Mouse (Mus musculus): ENCODE measurements around the gene Ino80e. TPM values are rescaled to one million over a fixed set of nuclear protein-coding genes. Genes with fewer than 3 reads are reported as not detected.
"Not testable (repeated sequence)": the region's sequence is repeated elsewhere in the genome, so short reads cannot be mapped to it uniquely, and the experiment has no call there.

Ino80e gene
- 10 to 100 TPM; 52.5 to 53.2 TPM for total RNA-seq (2021)
- long read RNA-seq, experiment 1, transcript Ino80e-203 (7 exons, 1,973 nt): major isoform, 15 of 40 reads
- long read RNA-seq, experiment 1, transcript Ino80e-214 (6 exons, 883 nt): minor isoform, 12 of 40 reads
- long read RNA-seq, experiment 1, partial matches to known transcripts: 3 of 40 reads
- long read RNA-seq, experiment 1, other reads (novel, unspliced or antisense): 7 of 40 reads
- long read RNA-seq, experiment 2, transcript Ino80e-214 (6 exons, 883 nt): minor isoform, 8 of 34 reads
- long read RNA-seq, experiment 2, transcript Ino80e-203 (7 exons, 1,973 nt): major isoform, 10 of 34 reads
- long read RNA-seq, experiment 2, partial matches to known transcripts: 2 of 34 reads
- long read RNA-seq, experiment 2, other reads (novel, unspliced or antisense): 14 of 34 reads

DNA sequence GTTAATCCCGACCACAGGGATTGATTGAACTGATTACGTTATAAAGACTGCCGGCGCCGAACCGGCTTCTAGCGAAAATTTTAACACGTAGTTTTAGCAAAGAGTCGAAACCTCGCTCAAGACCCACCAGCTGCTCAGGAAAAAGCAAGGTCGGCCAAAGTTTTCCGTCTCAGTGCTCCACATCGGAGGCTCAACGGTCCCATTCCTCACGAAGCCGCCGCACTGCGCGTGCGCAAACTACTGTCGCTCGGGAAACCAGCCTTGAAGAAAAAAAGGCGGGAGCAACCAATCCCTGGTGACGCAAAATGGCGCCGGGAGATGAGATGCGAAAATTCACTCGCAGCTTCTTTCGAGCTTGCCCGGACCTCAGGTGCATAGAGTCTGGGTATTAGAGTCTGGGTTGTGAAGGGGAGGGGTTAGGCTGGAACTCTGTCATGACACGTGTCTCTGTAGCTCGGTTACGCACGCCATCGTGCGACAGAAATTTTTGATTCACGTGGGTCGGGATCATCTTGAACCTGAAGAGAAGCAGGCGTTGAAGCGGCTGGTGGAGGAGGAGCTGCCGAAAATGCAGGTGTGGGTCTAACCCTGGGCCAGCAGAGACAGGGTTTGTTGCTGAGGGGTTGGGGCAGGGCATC is at the start of gene Ino80e:
Gene Ino80e (minus strand): TSS at position 231 of the 638 bp plus-strand sequence.
- no peak for TF ChIP-seq CTCF (IDR thresholded peaks at IDR 0.05)
- Histone ChIP-seq H3K4me3 (peak within 1 kb of the TSS; percentile 92), H3K27ac (peak within 1 kb of the TSS; percentile 94)
- intact Hi-C loops (cut with DNase I): no loop called here
- DNase-seq (ENCODE audit: extremely low spot score in 1 of 2, low spot score in 2 of 2): peak; percentile 92 to 93

DNA sequence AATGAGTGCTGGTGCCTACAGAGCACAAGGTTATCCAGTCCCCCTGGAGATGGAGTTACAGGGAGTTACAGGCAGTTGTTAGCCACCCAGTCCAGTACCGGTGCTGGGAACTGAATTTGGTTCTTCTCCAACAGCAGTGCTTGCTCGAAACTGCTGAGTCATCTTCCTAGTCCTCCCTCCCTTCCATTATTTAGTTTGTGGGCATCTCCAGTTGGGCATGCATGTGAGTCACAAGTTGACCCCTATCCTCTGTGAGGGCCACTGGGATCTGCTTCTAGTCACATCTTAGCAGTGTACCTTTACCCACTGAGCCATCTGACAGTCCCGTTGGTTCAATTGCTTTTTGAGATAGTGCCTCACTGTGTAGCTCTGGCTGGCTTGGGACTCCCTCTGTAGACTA is 43.4 kb upstream of the Ino80e start:
- Histone ChIP-seq H3K27ac (no peak overlapping the region), H3K4me3 (no peak overlapping the region)
- no peak for DNase-seq (ENCODE audit: extremely low spot score in 1 of 2, low spot score in 2 of 2)
- TF ChIP-seq CTCF (IDR thresholded peaks at IDR 0.05): no peak
- intact Hi-C loops (cut with DNase I): no loop called here

DNA sequence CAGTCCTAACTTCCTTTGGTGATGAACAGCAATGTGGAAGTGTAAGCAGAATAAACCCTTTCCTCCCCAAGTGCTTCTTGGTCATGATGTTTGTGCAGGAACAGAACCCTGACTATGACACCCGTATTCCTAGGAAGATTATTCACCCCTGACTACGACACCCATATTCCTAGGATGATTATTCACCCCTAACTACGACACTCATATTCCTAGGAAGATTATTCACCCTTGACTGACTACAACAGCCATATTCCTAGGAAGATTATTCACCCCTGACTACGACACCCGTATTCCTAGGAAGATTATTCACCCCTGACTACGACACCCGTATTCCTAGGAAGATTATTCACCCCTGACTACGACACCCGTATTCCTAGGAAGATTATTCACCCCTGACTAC is 37.6 kb upstream of the Ino80e start:
- DNase-seq (ENCODE audit: extremely low spot score in 1 of 2, low spot score in 2 of 2); H3K4me3 ChIP-seq; intact Hi-C loops (cut with DNase I); H3K27ac ChIP-seq: not testable (repeated sequence)

DNA sequence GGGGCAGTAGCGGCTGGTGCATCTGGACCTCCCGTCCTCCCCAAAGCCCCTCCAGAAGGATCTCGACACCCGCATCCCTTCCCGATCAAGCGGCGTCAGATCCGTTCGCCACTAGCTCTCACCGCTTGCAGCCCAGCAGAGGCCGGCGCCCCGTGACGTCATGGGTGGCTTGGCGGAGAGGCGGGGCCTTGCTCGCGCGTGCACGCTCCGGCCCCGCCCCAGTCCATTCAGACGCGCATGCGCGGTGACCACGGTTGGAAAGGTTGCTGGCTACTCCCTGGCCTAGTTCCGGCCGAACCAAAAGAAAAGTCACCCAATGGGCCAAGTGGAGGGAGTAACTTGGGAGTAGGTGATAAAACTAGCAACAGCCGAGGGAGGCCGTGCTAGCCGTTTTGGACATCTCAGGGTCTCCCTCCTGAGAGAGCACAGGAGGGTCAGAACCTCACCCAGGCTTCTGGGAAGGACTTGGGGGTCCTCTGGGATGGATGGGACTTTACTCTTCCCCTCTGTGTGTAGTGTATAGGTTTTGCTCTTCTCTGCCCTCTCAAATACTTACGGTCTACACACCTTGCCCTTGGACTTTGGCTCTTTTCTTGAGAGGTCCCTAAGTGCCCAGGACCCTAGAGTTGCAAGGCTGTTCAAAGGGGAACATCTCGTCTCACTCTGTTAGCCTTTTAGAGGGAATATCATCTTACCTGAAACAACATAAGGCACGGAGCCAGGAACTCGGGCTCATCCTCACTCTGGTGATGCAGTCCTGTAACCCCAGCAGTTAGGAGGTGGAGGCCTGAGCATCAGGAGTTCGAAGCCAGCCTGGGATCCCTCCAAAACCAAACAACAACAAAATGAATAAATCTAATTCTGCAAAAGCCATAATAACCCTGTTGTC is 36.2 kb upstream of the Ino80e start:
- DNase-seq (ENCODE audit: extremely low spot score in 1 of 2, low spot score in 2 of 2): peak; percentile 96 to 98
- no peak for TF ChIP-seq CTCF (IDR thresholded peaks at IDR 0.05)
- peak overlapping the region; percentile 98 for H3K27ac ChIP-seq
- intact Hi-C loops (cut with DNase I): no loop called here
- H3K4me3 ChIP-seq: peak overlapping the region; percentile 85

DNA sequence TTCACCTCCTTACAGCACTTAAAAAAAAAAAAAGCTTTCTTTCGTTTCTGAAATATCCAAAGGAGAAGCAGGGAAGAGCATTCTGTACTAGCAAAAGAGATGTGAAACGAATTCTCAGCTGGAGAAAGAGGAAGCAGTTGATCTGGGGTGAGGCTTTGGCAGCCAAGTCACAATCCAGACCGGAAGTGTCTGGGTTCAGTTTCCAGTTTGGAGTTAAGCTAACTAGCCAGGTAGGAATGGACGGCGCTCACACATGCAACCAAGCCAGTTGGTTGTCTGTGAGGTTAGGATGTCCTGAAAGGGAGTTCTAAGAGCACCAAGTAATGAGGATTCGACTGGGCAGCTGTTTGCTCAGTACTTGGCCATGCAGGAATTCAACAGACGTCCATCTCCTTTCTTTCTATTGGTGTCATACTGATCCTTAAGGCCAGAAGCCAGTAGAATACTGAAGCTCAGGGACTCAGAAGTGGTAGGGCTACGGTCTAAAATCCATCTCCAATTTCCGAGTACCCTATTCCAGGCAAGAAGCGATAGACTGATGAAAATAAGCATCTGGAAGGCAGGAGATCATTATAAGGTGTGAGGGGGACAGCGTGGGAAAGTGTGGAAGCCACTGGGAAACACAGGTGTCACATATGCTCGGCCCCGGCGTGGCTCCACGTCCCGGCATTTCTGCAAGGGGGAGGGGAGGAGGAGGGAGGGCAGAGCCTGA is 35.4 kb upstream of the Ino80e start:
- Histone ChIP-seq H3K27ac (peak overlapping the region; percentile 98), H3K4me3 (peak overlapping the region; percentile 85)
- intact Hi-C loops (cut with DNase I): no loop called here
- DNase-seq (ENCODE audit: extremely low spot score in 1 of 2, low spot score in 2 of 2): no peak
- no peak for TF ChIP-seq CTCF (IDR thresholded peaks at IDR 0.05)

DNA sequence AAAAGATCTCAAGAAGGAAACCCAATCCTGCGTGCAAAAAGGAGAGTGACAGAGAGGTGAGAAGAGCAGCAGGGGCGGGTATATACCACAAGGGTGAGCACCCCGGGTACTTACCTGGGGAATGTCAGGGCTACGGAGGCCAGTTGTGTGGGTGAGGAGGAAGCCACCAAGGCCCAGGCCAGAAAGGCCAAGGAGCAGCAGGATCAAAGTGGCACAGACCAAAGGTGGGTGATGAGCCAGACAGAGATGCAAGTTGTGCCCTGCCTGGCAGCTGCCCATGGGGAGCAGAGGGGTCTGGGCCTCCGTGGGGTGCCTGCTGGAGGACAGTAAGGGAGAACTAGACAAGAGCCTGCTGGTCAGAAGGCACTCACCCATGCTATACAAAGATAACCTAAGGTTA is 34.7 kb upstream of the Ino80e start:
- intact Hi-C loops (cut with DNase I): no loop called here
- no peak for DNase-seq (ENCODE audit: extremely low spot score in 1 of 2, low spot score in 2 of 2)
- TF ChIP-seq CTCF (IDR thresholded peaks at IDR 0.05): no peak
- Histone ChIP-seq H3K27ac (peak overlapping the region; percentile 98; the same call in 1 of the 2 replicates), H3K4me3 (no peak overlapping the region)

DNA sequence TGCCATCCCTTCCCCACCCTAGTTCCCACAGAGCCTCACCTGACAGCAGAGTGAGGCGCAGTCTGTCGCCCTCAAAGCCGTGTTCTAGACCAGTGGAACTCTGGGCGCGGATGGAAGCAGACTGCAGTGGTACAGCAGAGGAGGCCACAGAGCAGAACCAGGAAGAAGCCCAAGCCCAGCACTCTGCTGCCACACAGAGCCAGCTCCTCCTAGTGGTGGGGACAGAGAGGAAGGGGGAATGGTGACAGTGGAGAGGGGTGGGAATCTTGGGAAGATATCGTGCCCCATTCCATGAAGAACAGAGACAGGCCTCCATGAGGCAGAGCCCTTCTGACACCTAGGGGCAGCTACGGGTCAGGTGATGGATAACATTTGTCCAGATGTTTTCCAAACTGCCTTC is 26.7 kb upstream of the Ino80e start:
- TF ChIP-seq CTCF (IDR thresholded peaks at IDR 0.05): peak; percentile 42
- DNase-seq (ENCODE audit: extremely low spot score in 1 of 2, low spot score in 2 of 2): no peak
- Histone ChIP-seq H3K27ac (no peak overlapping the region), H3K4me3 (no peak overlapping the region)
- intact Hi-C loops (cut with DNase I): no loop called here

DNA sequence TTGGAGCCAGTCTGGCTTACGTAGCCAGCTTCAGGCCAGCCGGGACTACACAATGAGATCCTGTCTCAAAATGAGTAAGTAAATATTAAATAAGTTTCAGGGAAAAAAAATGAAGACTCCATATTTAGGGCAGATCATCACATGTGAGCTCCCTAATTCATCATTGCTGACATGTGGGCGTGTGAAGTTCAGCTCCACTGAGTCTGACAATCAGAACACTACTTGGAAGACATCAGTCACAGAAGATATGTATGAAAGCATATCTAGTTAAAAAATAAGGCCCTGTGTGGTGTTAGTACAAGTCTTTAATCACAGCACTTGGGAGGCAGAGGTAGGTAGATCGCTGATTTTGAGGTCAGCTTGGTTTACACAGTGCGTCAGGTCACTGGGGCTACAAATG is 25.1 kb upstream of the Ino80e start:
- intact Hi-C loops (cut with DNase I): no loop called here
- DNase-seq (ENCODE audit: extremely low spot score in 1 of 2, low spot score in 2 of 2): no peak
- no peak for TF ChIP-seq CTCF (IDR thresholded peaks at IDR 0.05)
- H3K4me3 ChIP-seq: no peak overlapping the region
- H3K27ac ChIP-seq: no peak overlapping the region

DNA sequence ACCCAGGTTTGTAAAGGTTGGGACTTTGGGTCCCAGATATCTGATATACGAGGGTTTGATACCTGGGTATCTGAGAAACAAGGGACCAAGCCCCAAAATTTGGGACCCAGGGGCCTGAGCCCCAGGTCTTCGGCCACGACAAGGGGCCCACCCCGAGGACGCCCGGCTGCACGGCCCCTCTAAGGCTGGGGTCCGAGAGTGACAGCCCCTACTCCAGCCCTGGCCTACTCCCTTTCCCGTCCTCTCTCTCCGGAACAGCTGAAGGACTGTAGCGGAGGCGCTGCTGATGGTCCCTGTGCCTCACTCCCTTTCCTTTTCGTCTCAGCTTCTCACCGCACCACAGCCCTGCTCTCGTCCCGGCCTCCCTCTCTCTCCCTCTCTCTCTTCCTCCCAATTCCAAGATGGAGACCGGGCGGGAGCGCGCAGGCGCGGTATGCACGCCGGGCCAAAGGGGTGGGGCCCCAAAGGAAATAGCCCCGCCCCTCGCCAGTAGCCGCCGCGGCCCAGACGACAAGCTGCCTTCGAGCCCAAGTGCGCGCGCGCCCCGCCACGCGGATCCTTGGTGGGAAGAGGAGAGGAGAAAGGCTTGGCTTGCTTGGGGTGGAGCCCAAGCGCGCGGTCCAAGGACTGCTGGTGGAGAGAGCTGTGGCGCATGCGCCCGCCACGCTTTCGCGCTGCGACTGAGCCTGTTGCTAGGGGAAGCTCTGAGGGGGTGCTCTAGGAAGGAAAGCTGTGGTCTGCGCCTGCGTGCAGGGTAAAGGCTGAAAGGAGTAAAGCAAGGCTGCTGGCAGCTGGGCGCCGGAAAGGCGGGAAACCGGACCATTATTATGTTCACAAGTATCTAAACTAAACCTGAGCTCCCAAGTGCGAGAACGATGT is 22.3 kb upstream of the Ino80e start, which contains the start of gene Taok2:
Gene Taok2 (minus strand): TSS at position 418 of the 879 bp plus-strand sequence.
- DNase-seq (ENCODE audit: extremely low spot score in 1 of 2, low spot score in 2 of 2): peak; percentile 98 to 99
- Histone ChIP-seq H3K4me3 (peak within 1 kb of the TSS; percentile 92), H3K27ac (peak within 1 kb of the TSS; percentile 79)
- no peak; the same call in 1 of the 2 replicates for TF ChIP-seq CTCF (IDR thresholded peaks at IDR 0.05)
- intact Hi-C loops (cut with DNase I): loop anchor here (2.0 to 5.0 kb wide), 4 partner anchors 43 to 218 kb away; partner anchors contain the start of genes Asphd1, Kctd13 and Maz

DNA sequence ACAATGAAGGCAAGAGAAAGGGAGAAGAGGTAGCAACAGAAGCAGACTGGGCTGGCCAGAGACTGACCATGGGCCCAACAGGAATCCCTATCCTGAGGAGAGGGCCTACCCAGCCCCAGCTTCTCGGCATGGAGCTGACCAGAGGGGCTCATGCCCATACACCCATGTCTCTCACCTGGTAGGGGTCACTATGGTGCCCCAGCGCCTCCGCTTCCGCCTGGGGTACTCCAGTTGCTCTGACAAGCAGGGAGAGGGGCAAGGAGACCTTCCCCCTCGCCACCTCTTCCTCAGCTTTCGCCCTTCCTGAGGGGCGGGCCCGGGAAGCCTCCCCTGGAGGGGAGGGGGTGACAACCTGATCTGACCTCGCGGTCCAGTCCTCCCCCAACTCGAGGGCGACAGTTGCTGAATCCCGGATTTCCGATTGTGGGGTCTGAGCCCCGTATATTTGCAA is 21.6 kb upstream of the Ino80e start:
- no peak for DNase-seq (ENCODE audit: extremely low spot score in 1 of 2, low spot score in 2 of 2)
- intact Hi-C loops (cut with DNase I): loop anchor here (2.0 to 5.0 kb wide), 4 partner anchors 44 to 219 kb away; partner anchors contain the start of genes Asphd1, Kctd13 and Maz
- Histone ChIP-seq H3K27ac (peak overlapping the region; percentile 79), H3K4me3 (peak overlapping the region; percentile 92)
- TF ChIP-seq CTCF (IDR thresholded peaks at IDR 0.05): no peak
